Comparison of ENCODE assay signal across 8 mouse cellular contexts in genomic region chrX:101420700-101421095, GRCm38 (mm10). TPM values are rescaled to one million over a fixed set of nuclear protein-coding genes. Genes with fewer than 3 reads are reported as not detected.
DNase-seq lines count a peak whose midpoint lies in the region; ATAC-seq and TF ChIP-seq lines count a peak whose summit lies in the region.

Gene Zmym3 (minus strand): TSS chrX:101420849.

- 26% methylated on average over 4 of the region's 4 CpGs for WGBS in forebrain, embryonic 10.5 days
- WGBS in hindbrain, embryonic 16.5 days = 22% methylated on average over 4 of the region's 4 CpGs
- WGBS in lung, adult 2 months = 47% methylated on average over 4 of the region's 4 CpGs

- H3K36me3 ChIP-seq in MEL (ENCODE audit: control insufficient read depth in 1 of 2, insufficient read depth in 2 of 2, low read length in 2 of 2) = peaks cover 0 to 2% of the 10 kb centered on the region in 2 experiments; a peak in 1 of 4 replicates
- H3K36me3 ChIP-seq in forebrain, embryonic 10.5 days (replicated peaks) = peaks cover 12% of the 10 kb centered on the region
- H3K36me3 ChIP-seq in hindbrain, embryonic 16.5 days (ENCODE audit: control insufficient read depth, insufficient read depth, low read length) = no peaks in the 10 kb centered on the region

- no peak for TF ChIP-seq CTCF in gastrocnemius, adult 2 months (IDR thresholded peaks at IDR 0.05)
- TF ChIP-seq CTCF in MEL (IDR thresholded peaks at IDR 0.05 in 2 of 3, conservative IDR thresholded peaks at IDR 0.05 in 1 of 3; ENCODE audit: control insufficient read depth in 1 of 3, insufficient read depth in 1 of 3, low read depth in 2 of 3, low read length in 3 of 3, poor library complexity in 1 of 3, severe bottlenecking in 1 of 3) = no peak
- TF ChIP-seq CTCF in lung, adult 2 months (IDR thresholded peaks at IDR 0.05; ENCODE audit: insufficient read depth, low read length) = no peak

- peak within 1 kb of the TSS; percentile 91 for H3K27ac ChIP-seq in gastrocnemius, adult 2 months
- H3K27ac ChIP-seq in MEL (ENCODE audit: control insufficient read depth, low read depth, low read length) = peak within 1 kb of the TSS; percentile 45
- H3K27ac ChIP-seq in forebrain, embryonic 10.5 days = peak within 1 kb of the TSS; percentile 86
- peak within 1 kb of the TSS; percentile 83 for H3K27ac ChIP-seq in hindbrain, embryonic 16.5 days (ENCODE audit: low read depth, low read length)

- peaks cover 7% of the 10 kb centered on the region for H3K79me2 ChIP-seq in MEL (ENCODE audit: control insufficient read depth, insufficient read depth, low read length, poor library complexity)

- no peaks in the 10 kb centered on the region for H3K9me3 ChIP-seq in MEL (replicated peaks; ENCODE audit: insufficient read depth, low read length)
- H3K9me3 ChIP-seq in forebrain, embryonic 10.5 days = no peaks in the 10 kb centered on the region
- H3K9me3 ChIP-seq in hindbrain, embryonic 16.5 days (ENCODE audit: control insufficient read depth, low read length) = no peaks in the 10 kb centered on the region

- DNase-seq in gastrocnemius, adult 2 months = no peak
- DNase-seq in gastrocnemius, postnatal 14 days = no peak
- peak; percentile 55 for DNase-seq in MEL (ENCODE audit: low read depth, low spot score)
- no peak for DNase-seq in forebrain, embryonic 10.5 days (ENCODE audit: extremely low spot score, low spot score)
- DNase-seq in lung, adult 2 months = peak; percentile 7
- peak; percentile 19 for DNase-seq in retina, postnatal 1 day

- no peak for ATAC-seq in hindbrain, embryonic 16.5 days
- no peak for ATAC-seq in frontal cortex, adult (ENCODE audit: low TSS enrichment)

- H3K27me3 ChIP-seq in MEL (ENCODE audit: control insufficient read depth in 1 of 2, insufficient read depth in 2 of 2, low read length in 2 of 2) = no peaks in the 10 kb centered on the region
- H3K27me3 ChIP-seq in forebrain, embryonic 10.5 days (ENCODE audit: poor library complexity, severe bottlenecking) = peaks cover 52% of the 10 kb centered on the region
- H3K27me3 ChIP-seq in hindbrain, embryonic 16.5 days (replicated peaks; ENCODE audit: control insufficient read depth, insufficient read depth, low read length) = no peaks in the 10 kb centered on the region

- TF ChIP-seq EP300 in MEL (IDR thresholded peaks at IDR 0.05; ENCODE audit: low read depth in 1 of 2, low read length in 2 of 2) = no peak

- peak within 1 kb of the TSS; percentile 61 for H3K4me2 ChIP-seq in hindbrain, embryonic 16.5 days (ENCODE audit: low read length)

- no peak for TF ChIP-seq RAD21 in MEL (IDR thresholded peaks at IDR 0.05; ENCODE audit: low read depth, low read length)

- H3K4me1 ChIP-seq in MEL (ENCODE audit: control insufficient read depth in 1 of 2, insufficient read depth in 2 of 2, low read length in 2 of 2) = peaks cover 3 to 5% of the 10 kb centered on the region in 2 experiments; a peak in 2 of 4 replicates
- H3K4me1 ChIP-seq in forebrain, embryonic 10.5 days = peaks cover 24% of the 10 kb centered on the region
- H3K4me1 ChIP-seq in hindbrain, embryonic 16.5 days (ENCODE audit: control insufficient read depth, insufficient read depth, low read depth, low read length) = peaks cover 10% of the 10 kb centered on the region
- no peaks in the 10 kb centered on the region for H3K4me1 ChIP-seq in lung, adult 2 months (ENCODE audit: control insufficient read depth, insufficient read depth, low read length)

- intact Hi-C loops in gastrocnemius, adult 2 months (cut with DNase I) = loop anchor here (10.0 kb wide), 1 partner anchor 94 kb away; no protein-coding TSS in a partner anchor
- intact Hi-C loops in gastrocnemius, postnatal 14 days (cut with DNase I; ENCODE audit: low total_unique reads) = no loop called here

- TF ChIP-seq POLR2A in MEL (IDR thresholded peaks at IDR 0.05; ENCODE audit: control insufficient read depth in 1 of 2, insufficient read depth in 1 of 2, low read depth in 1 of 2, low read length in 2 of 2, poor library complexity in 1 of 2) = no peak
- no peak for TF ChIP-seq POLR2A in lung, adult 2 months (IDR thresholded peaks at IDR 0.05; ENCODE audit: borderline replicate concordance, extremely low read depth, low read depth, low read length)

- peak within 1 kb of the TSS; percentile 72 for H3K4me3 ChIP-seq in gastrocnemius, adult 2 months
- peak within 1 kb of the TSS; percentile 54 to 84 for H3K4me3 ChIP-seq in MEL (ENCODE audit: control insufficient read depth in 1 of 2, insufficient read depth in 1 of 2, low read depth in 2 of 2, low read length in 2 of 2)
- peak within 1 kb of the TSS; percentile 67 for H3K4me3 ChIP-seq in forebrain, embryonic 10.5 days
- peak within 1 kb of the TSS; percentile 59 for H3K4me3 ChIP-seq in hindbrain, embryonic 16.5 days (ENCODE audit: low read length)
- H3K4me3 ChIP-seq in lung, adult 2 months (replicated peaks; ENCODE audit: extremely low read depth, low read depth, low read length) = peak within 1 kb of the TSS; percentile 99

- H3K9ac ChIP-seq in MEL (ENCODE audit: control insufficient read depth, low read depth, low read length, poor library complexity, severe bottlenecking) = peak within 1 kb of the TSS; percentile 77
- H3K9ac ChIP-seq in hindbrain, embryonic 16.5 days (ENCODE audit: low read depth, low read length) = peak within 1 kb of the TSS; percentile 68

TF ChIP-seq in MEL, 35 proteins besides CTCF, POLR2A, EP300 and RAD21:
- TF ChIP-seq TAL1 (IDR thresholded peaks at IDR 0.05; ENCODE audit: low read length) (no peak), TBP (IDR thresholded peaks at IDR 0.05; ENCODE audit: low read depth, low read length) (no peak), SIN3A (IDR thresholded peaks at IDR 0.05; ENCODE audit: low read length) (0 out of 2 replicates have a peak, but pooled peaks have one; percentile 3), E2F4 (IDR thresholded peaks at IDR 0.05; ENCODE audit: borderline replicate concordance, low read depth, low read length) (no peak), MAFK (IDR thresholded peaks at IDR 0.05; ENCODE audit: borderline replicate concordance, low read depth, low read length) (no peak)

RNA-seq across cellular contexts. Expression of gene Zmym3, which starts in this region (rescaled TPM):
- total RNA-seq in gastrocnemius, adult 2 months (2021) = 10 to 100 TPM in 1 of 2 experiments, 1 to 10 TPM in 1; 9.1 to 10.7 TPM
- 1 to 10 TPM; 8.6 to 8.8 TPM for total RNA-seq in gastrocnemius, postnatal 14 days (2021)
- total RNA-seq in MEL (2012; rRNA removed) = 20.7 and 26.7 TPM in 2 replicates
- 10 to 100 TPM in 1 of 2 experiments, not detected in 1; 42.9 TPM for polyA plus RNA-seq in MEL (2012; ENCODE audit: insufficient read depth in 1 of 2, insufficient read length in 2 of 2, low read depth in 1 of 2, low replicate concordance in 2 of 2, missing spikeins in 1 of 2)
- polyA plus RNA-seq in forebrain, embryonic 10.5 days (2016; fragmentation: Nextera tagmentation; extraction: Ambion mirVana) = 20.4 and 24.2 TPM in 2 replicates
- 90.6 and 91.5 TPM in 2 replicates for polyA plus RNA-seq in hindbrain, embryonic 16.5 days (2015; fragmentation: Nextera tagmentation; extraction: Ambion mirVana)
- 23.6 and 32.8 TPM in 2 replicates for polyA plus RNA-seq in lung, adult 2 months (2012; rRNA removed)

Comparison
In these comparisons a context has a peak if more than half of its experiments do, and no peak if none do; other contexts are left out.
1. DNase-seq: peak in MEL (single experiment), lung, adult 2 months (single experiment) and retina, postnatal 1 day (single experiment); none in gastrocnemius, adult 2 months (single experiment), gastrocnemius, postnatal 14 days (single experiment) and forebrain, embryonic 10.5 days (single experiment).
2. Peak in every context shown above with its lines, with median percentiles within 50 percentile points of each other: H3K27ac ChIP-seq and H3K4me3 ChIP-seq.